Mouse (Mus musculus) urinary bladder, postnatal 36 days (tissue): ENCODE results near the gene Ttc17.
"Not testable (repeated sequence)": the region's sequence is repeated elsewhere in the genome, so short reads cannot be mapped to it uniquely, and the experiment has no call there.

ENCODE experiments used
- DNase-seq, 2 experiments: peaks; one replicate each; pipeline ENCODE4 v3.0.0; 2022; ENCODE audit warnings: low spot score in 2 of 2, mixed read lengths in 1 of 2

The Ttc17 gene

DNA sequence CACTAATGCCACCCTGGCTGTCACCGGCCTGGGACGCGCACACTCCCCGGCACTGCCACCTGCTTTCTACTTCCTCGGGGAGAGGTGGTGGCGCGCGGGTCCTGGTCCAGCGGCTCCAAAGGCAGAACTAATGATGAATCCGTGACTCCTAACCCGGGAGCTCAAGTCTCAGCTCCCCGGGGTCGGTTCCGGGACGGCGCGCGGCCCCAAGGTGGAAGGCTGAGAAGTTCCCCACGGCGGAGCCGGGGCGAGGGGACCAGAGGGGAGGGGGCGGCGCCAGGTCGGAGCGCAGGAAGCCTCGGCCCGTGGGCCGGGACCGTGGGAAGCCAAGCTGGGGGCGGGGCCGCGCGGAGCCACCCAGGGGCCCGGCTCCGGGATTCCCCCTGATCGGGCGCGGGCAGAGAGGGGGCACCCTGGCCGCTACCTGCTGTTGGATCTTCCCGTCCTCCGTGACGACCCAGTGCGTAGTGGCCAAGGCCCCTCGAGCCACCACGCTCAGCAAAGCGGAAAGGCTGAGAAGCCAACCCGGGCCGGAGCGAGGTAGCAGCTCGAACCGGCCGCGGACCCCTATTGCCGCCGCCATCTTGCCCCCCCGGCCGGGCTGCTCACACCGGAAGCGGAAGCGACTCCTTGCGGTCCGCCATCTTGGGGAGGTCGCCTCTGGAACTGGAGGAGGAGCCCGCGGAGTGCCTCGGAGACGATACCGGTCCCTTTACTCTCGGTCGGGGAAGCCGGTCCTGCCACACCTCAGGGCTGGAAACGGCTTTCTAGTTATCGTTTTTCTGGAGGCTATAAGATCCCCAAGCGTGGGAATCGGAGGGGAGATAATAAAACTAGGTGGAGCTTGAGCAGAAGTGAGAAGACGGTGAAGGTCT, at the start of gene Ttc17:
Gene Ttc17, minus strand, starts transcription at position 607 of the 875 bp plus-strand sequence.
- peak; percentile 81 to 90 for DNase-seq

DNA sequence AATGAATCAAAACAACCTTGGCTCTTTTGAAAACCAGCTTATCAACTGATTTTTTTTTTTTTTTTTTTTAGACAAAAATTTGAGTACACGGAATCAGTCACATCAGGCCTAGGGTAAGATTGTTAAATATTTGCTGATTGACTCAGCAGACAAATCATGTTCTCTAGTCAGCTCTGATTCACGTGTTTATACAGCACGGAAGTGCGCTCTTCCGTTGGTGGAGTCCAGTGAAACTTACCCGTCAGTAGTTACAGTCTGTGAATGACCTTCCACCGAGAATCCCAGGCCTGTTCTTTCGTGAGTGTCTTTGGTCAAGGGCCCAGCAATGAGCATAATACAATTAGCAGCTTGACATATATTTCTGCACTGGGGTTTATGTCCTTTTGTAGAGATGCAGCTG, 43.2 kb upstream of the Ttc17 start:
- DNase-seq = no peak

DNA sequence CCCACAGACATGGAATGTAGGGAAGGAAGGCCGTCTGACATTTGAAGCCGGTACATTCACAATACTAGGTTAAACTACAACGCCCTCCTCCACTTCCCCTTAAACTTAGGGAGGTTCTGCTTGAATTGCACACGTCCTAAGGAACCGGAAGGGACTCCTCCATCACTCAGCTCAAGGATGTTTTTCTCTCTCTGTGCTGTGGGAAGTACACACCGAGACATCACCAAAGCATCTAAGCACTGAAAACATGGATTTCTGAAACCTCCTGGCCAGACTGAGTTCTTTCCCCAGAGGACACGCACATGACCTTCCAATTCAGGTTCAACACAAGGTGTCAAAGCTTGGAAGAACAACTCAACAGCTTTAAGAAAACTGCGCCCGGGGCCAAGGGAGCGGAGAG, 30.5 kb upstream of the Ttc17 start:
- no peak for DNase-seq

DNA sequence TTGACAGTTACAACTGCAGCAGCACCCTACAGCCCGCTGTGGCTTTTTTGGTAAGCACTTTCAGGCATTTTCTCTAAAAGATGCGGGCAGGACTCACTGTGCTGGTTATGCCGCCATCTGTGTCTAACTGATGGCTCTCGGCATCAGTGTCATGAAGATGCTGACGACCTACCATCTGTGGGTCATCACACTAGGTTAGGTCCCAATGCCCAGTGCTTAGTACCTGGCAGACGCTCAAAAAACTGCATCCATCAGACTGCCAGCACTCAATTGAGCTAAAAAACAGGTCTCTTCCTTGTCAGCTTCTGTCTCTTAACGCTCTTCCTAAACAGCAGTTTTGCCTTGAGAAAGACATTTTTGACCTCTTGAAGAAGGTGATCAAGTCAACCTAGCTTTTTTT, 29.0 kb upstream of the Ttc17 start:
- no peak for DNase-seq

DNA sequence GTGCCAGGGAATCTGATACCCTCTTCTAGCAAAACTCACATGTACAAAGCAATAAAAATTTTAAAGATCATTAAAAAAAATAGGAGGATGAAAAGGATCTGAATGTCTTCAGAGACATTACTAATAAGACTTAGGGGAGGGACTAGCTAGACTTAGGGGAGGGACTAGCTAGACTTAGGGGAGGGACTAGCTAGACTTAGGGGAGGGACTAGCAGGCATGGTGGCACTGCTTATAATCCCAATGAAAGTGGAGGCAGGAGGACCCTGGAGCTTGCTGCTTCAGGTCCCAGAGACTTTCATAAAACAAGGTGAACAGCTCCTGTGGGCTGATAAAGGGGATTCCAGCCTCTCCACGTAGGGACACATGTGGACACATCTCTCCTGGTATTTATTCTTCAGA, 28.3 kb upstream of the Ttc17 start:
- DNase-seq = no peak

DNA sequence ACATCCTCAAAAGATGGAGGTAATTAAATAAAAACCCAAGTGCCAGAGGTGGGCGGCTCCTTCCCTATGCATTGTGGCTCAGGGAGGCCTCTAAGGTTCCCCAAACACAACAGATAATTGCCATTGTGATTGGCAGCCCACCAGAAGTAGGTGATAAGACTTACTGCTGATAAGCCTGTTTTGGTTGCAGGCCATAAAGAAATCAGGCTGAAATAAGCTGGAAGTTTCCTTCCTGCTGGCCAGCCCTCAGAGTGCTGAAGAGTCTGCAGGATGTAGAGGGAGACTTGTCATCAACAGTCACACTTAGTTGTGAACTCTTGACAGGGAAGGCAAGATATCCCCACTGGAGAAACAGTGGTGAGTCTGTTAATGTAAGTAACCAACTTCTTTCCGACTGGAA, 25.7 kb upstream of the Ttc17 start:
- no peak for DNase-seq

DNA sequence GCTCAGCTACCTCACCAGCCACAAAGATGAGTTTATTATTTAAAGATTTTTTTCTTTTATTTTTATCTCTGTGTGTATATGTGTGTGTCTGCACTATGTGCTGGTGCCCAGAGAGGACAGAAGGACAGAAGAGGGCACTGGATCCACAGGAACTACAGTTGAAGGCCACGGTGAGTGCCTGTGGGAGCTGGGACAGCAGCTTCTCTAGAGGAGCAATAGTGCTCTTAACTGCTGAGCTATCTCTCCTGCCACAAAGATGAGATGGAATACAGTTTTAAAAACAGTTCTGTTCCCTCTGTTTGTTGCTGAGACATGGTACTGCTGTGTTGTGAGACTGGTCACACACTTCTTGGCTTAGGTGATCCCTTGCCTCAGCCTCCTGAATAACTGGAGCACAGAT, 22.0 kb upstream of the Ttc17 start:
- DNase-seq = no peak

DNA sequence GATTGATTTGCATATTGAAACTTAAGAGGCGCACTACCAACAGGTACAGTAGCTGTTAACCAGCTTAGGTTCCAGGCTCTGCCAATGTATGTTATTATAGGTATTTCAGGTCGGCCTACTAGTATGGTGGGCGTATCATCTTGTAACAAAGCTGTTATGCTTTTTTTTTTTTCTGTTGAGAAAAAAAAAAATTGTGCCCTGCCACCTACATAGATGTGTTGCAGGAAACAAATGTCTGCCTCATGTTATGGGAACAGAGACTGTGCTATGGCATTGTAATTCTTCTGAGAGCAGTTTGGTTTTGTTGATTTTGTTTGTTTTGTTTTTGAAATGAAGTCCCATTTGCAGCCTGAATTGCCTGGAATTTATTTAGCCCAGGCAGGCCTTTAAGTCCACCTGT, 952 bp upstream of the Ttc17 start:
- DNase-seq = no peak

DNA sequence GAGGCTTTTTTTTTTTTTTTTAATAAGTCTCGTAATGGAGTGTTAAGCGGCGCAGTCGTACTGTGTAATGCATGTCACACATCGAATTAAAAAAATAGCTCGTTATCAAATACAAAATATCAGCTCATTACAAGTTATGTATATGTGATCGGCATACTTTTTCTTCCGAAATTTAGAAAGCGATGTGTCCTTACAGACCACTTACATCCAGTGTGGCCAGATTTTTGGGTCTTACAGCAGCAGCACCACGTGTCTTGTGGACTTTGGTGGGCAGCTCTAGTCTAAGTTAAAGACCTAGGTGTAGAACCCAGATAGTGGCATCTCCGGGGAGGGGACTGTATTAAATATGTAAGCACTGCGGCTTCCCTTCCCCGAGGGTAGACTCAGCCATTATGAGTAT, 532 bp upstream of the Ttc17 start:
- DNase-seq = no peak

DNA sequence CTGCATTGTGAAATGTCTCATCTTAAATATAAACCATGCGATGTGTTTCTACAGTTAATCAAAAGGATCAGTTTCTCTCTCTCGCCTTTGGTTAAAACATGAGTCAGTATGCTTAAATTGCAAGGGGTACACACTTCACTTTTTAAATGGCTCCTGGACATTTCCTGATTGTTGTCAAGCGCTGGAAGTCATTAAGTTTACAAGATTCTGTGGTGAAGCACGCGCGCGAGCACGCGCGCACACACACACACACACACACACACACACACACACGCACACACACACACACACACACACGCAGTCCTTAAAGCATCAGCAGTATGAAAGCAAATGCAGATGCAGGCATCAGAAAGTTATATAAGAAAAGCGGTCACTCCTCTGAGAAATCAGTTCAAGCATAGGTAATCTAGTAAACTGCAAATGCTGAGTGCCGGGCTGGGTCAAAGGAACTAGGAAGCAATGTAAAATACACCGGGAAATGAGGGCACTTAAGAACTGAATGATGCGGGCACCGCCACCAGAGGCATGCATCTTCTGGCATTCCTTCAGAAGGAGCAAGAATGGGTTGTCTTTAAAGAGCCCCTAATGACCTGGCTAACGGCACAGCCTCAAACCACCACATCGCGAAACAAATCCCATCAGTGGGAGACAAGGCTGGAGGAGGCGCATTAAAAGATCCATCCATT, 949 bp downstream of the Ttc17 start:
- DNase-seq = no peak

DNA sequence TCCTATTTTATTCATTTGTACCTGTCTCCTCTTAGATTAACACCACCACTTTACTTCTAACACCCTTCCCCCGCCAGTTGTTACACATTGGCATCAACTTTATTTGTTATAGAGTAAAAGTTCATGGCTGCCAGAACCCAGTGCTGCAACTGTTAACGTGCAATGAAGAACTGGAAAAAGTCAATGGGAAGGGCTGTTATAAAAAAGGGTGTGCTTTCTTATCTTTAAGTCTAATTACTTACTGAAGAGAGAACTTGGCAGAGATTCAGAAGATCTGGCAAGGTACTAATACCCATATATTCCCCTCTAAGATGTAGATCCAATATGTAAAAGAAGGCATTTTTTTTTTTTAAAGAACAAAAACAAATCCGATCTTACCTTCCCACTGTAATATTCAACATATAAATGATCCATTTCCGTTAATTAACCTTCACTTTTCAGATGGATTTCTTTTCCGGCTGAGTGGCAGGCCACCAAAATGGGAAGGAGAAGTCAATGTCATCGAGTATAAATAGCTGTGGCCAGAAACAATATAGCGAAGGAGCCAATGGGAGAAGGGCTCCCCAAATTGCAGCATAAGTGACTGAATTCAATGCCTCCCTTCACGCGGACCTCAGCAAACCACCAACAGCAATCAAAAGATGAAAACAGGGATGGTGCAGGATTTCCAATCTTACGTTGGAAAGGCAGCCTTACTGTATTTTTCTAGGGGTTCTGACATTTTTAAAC, 1.8 kb downstream of the Ttc17 start:
- no peak for DNase-seq

DNA sequence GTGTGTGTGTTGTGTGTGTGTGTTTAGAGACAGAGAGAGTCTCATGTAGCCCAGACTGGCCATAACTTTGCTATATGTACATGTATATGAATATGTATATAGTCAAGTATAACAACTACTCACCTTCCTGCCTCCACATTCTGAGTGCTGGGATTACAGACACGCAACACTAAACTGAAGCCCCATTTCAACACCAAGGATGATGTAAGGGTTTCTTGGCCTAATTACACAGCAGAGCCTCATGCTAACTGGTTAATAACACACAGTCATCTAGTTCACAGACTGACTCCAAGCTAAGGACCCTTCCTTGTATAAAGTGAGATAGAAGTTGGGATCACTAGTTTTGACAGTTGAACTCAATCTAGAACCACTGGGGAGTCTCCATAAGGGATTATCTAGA, 3.9 kb downstream of the Ttc17 start:
- no peak for DNase-seq

DNA sequence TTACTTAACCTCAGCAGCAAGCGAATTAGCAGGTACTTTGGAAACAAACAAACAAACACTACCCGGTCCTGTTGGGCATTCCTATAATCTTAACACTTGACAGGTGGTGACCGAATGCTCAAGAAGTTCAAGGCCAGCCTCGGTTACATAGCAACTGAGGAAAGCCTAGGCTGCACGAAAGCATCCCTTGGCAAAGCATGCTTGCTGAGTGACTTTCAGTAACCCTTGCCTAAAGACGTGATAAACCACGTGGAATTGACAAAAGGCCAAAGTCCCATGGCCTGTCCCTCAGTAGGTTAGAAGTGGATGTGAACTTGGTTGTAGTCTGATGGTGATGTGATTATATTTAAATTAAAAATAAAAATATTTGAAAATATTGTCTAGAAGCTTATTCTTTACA, 4.4 kb downstream of the Ttc17 start:
- no peak for DNase-seq

DNA sequence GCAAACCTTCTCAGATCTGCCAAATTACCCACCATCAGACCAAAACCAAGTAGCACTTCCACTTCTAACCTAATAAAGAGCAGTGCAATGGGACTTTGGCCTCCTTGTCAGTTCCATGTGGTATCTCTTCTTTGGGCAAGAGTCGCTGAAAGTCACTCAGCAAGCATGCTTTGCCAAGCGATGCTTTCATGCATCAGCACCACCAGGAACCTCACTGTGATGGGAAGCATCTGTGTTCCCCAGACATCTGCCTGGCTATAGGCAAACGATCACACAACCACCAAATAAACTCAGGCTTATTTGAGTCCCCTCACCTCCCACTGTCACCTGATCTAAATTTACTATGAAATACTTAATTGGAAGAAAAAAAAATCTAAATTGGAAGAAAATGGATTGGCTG, 5.5 kb downstream of the Ttc17 start:
- no peak for DNase-seq

DNA sequence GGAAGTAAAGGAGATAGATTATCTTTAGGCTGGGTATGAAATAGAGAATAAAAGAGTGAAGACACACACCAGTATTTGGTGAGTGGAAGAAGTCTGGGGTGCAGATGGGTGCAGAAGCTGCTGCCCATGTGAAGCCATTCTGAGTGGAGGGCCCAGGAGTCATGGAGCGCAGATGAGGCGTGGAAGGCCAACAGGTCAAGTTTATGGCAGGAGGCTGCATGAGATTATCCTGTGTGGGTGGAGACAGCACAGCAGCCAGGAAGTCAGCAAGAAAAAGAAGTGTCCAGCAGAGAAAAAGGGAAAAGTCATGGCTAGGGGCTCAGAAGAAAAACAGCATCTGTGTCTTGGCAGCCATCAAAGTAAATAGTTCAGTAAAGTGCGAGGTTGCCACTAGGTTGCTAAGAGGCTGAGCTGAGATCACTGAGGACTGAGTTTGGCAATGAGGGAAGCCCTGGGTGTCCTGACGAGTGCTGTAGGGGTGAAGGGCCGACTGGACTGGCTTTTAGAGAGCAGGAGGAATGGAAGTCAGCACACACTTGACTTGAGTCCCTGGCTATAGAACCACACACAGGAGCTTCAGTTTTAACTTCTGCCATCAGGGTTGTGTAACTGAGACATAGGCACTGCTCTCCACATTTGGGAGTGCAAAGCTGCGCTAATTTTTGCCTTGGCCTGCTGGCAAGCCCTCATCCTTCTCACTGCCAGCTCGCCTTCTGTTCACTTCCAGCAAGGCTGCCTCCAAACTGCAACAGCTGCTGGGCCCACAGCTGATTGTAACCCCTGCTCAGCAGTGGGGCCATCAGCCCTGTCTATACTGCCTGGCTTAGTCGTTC, 8.1 kb downstream of the Ttc17 start:
- peak in 1 of 2 experiments; percentile 28 for DNase-seq

DNA sequence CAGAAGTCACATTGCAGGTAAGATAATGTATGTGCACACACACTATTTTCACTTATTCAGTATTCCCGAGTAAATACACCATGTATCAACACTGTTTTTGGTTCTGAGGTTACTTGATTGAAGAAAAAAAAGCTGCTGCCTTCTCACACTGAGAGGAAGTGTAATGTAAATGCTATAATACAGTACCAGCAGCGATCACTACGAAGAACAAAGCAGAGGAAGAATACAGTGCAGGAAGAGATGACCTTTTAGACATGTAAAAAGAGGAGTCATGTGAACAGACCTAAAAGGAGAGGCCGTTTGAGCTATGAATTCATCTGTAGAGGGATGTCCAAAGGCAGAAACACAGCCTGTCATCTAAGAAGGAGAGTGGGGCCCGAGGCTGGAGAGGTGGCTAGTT, 9.0 kb downstream of the Ttc17 start:
- no peak for DNase-seq

DNA sequence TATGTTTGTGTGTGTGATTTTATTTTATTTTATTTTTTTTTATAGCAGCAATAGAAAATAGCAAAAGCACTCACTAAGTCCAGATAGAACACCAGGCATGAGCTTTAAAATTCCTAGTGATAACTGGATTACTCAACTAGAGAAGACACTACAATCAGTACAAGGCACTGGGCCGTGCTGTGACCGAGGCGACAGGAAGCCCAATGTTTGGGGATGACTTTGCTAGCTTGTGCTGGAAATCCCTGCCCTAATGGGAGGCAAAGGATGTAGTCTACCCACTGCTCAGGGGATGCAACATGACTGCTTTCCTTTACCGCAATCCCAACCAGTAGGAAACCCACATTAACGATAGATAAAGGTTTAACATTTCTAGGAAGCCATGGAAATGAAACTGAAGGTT, 10.2 kb downstream of the Ttc17 start:
- no peak for DNase-seq

DNA sequence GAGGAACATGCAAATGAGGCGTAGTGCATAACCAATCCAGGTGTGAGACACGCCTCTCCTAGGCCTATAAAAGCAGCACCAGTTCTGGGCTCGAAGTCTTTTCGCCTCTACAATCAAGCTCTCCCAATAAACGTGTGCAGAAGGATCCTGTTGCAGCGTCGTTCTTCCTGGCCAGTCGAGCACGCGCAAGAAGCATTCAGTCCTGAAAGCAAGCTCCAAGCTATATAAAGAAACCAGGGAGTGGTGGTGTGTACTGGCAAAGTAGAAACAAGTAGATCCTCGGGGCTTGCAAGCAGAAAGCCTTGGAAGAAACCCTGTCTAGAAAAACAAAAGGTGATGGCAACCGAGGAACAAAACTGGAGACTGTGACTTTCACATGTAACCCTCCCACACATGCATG, 15.4 kb downstream of the Ttc17 start:
- not testable (repeated sequence) for DNase-seq

DNA sequence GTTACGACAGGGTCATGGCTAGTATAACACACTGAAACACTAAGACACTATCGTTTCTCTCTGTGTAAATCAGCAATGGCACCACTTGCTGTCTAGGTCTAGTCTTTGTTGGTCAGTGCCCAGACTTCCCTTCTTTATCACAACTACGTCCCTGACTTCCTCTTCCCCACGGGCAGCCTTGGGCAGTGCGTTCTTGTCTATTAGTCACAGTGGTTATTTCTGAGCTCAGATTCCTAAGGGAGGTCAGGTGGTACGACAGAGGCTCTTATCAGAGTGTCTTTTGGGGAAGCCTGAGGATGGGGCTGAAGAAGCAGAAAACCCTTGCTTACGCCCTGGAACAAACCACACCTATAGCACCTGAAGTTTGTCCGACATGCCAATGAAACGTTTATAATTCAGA, 17.5 kb downstream of the Ttc17 start:
- no peak for DNase-seq

DNA sequence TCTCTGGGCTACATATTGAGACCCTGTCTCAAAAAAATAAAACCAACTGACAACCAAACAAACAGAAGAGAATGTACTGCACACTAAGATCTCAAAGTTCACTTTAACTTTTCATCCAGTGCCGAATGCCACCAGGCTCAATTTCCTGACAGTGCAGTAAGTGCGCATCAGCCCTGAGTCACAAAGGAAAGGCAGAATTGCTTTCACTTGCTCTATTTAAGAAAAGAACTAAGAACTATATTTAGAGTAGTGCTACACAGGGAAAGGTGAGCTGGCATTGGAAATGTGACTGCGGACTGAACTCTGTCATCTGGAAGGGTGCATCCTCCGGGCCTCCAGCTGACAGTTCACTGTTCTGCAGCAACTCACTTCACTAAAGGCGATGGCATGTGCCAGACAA, 18.6 kb downstream of the Ttc17 start:
- no peak for DNase-seq

DNA sequence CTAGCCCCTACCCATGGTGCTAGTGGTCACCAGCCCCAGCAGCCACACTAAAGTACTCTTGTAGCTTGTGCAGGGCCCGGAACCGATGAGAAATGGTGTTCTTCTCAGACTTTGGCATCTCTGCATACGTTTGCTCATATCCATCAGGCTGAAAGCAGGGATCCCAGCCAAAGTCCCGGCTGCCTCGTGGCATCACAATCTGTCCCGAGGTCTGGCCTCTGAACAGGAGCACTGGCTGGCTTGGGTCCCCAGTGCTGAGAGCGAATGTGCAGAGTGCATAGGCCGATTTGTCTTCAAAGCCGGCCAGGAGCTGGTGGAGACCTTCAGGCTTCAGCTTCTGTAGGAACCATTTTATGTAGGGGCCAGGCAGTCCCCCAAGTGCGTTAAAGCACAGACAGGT, 22.0 kb downstream of the Ttc17 start:
- not testable (repeated sequence) for DNase-seq
